Mouse (Mus musculus) liver, embryonic 16.5 days (tissue): ENCODE results near the gene Sppl2a. TPM values are rescaled to one million over a fixed set of nuclear protein-coding genes. Genes with fewer than 3 reads are reported as not detected.
"Not testable (repeated sequence)": the region's sequence is repeated elsewhere in the genome, so short reads cannot be mapped to it uniquely, and the experiment has no call there.

Experiments
- ATAC-seq: fragments of 200-750 bp; cut with Nextera tagmentation; 2 replicates; pipeline ENCODE4 v1.8.0; 2017; ENCODE audit warnings: low read depth, mild to moderate bottlenecking, moderate number of reproducible peaks, moderate library complexity
- H3K27ac ChIP-seq: fragments of 300-500 bp; sonication (generic); 2 replicates; pipeline ENCODE4 v1.5.1; 2014; ENCODE audit warnings: mild to moderate bottlenecking, low read length
- H3K27me3 ChIP-seq: fragments of 300-500 bp; sonication (generic); 2 replicates; pipeline ENCODE4 v1.6.1; 2014; ENCODE audit warnings: low read depth, low read length, mixed read lengths; ENCODE audit not compliant: control insufficient read depth, insufficient read depth
- H3K36me3 ChIP-seq: fragments of 300-500 bp; sonication (generic); 2 replicates; pipeline ENCODE4 v1.6.1; 2014; ENCODE audit warnings: mild to moderate bottlenecking; ENCODE audit not compliant: control insufficient read depth, insufficient read depth
- H3K4me1 ChIP-seq: fragments of 300-500 bp; sonication (generic); 2 replicates; pipeline ENCODE4 v1.6.1; 2014; ENCODE audit warnings: low read depth, low read length, mixed read lengths; ENCODE audit not compliant: control insufficient read depth
- H3K4me2 ChIP-seq: fragments of 300-500 bp; sonication (generic); 2 replicates; pipeline ENCODE4 v1.6.1; 2014; ENCODE audit warnings: low read depth, low read length, mixed read lengths
- H3K4me3 ChIP-seq: fragments of 300-500 bp; sonication (generic); 2 replicates; pipeline ENCODE4 v1.5.1; 2014; ENCODE audit warnings: low read depth, mild to moderate bottlenecking, low read length
- H3K9ac ChIP-seq: fragments of 300-500 bp; sonication (generic); 2 replicates; pipeline ENCODE4 v1.6.1; 2014; ENCODE audit warnings: low read depth, low read length
- H3K9me3 ChIP-seq: fragments of 300-500 bp; sonication (generic); replicated peaks from 2 replicates; pipeline ENCODE4 v1.6.1; 2016; ENCODE audit warnings: low read length; ENCODE audit not compliant: control insufficient read depth
- WGBS: fragments of 180-500 bp; shearing (Covaris S2); extraction: QIAGEN DNeasy Blood & Tissue Kit; methylation state at CpG from one replicate; pipeline ENCODE4 v1.1.7; 2014; ENCODE audit not compliant: insufficient replicate concordance; 5-methylcytosine and 5-hydroxymethylcytosine counted together
- polyA plus RNA-seq: library from polyadenylated mRNA; unstranded; fragments of >200 nt; fragmentation: Nextera tagmentation; extraction: Ambion mirVana; gene quantifications from 2 replicates; pipeline ENCODE4 v1.2.1, GENCODE M21; 2015

Gene Sppl2a
- polyA plus RNA-seq: 22.0 and 23.4 TPM in 2 replicates

DNA sequence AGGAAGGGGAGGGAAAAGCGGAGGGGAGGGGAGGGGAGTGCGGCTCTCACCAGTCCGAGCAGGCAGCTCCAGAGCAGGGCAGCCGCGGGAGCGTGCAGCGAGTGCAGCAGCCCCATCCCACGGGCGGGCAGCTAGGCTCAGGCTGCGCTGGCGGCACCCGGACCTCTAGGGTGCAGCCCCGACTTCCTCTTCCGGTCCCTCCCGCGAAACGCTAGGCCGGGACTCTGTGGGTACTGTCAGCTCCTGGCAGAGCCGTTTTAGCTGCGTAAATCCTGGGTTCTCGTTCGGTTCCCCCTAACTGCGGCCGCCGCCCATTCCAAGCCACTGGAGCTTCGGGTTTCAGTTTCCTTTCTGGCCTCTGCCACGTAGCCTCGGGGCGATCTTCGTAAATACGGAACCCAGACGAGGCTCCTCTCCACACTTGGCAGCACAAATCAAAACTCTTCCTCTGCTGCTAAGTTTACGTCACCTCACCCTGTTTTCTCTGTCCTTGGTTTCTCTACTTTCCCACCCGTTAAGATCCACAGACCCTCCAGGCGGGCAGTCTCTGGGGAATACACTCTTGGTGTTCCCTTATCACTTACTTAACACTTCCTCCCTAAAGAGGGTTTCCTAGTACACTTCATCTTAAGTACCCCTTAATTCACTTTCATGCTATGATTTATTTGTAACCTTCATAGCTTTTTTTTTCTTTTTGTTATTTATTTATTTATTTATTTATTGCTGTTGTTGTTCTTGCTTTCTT, at the start of gene Sppl2a:
TSS of gene Sppl2a (minus strand) at position 339 of the 745 bp plus-strand sequence.
- under 1% methylated on average over 34 of the region's 35 CpGs for WGBS
- Histone ChIP-seq H3K4me3 (peak within 1 kb of the TSS; percentile 81), H3K27ac (peak within 1 kb of the TSS; percentile 95), H3K4me2 (peak within 1 kb of the TSS; percentile 84), H3K4me1 (peaks cover 6% of the 10 kb centered on the region), H3K36me3 (no peaks in the 10 kb centered on the region), H3K9me3 (no peaks in the 10 kb centered on the region), H3K9ac (peak within 1 kb of the TSS; percentile 87), H3K27me3 (no peaks in the 10 kb centered on the region)
- ATAC-seq: peak; percentile 98

DNA sequence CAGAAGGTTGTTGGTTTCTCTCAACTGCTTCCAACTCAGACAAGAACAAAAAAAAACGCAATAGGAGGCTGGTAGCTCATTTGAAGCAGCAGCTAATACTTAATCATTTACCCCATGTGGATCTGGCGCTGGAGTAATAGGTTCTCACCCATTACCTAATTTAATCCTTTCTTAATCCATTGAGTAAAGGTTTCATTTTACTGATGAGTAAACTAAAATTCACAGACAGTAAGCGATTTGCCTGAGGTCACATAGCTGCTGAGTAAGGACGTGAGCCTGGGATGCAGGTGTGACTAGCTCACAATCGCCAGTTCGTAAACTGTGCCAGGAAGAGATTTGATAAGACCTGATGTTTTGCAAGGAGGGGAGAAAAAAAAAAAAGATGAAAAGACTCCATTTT, 44.4 kb upstream of the Sppl2a start:
- ATAC-seq: no peak
- no peaks in the 10 kb centered on the region for H3K27me3 ChIP-seq
- no peaks in the 10 kb centered on the region for H3K36me3 ChIP-seq
- no peak overlapping the region for H3K4me2 ChIP-seq
- 56% methylated on average over 6 of the region's 6 CpGs for WGBS
- H3K9ac ChIP-seq: no peak overlapping the region
- H3K4me1 ChIP-seq: no peaks in the 10 kb centered on the region
- H3K4me3 ChIP-seq: no peak overlapping the region
- no peak overlapping the region for H3K27ac ChIP-seq
- H3K9me3 ChIP-seq: no peaks in the 10 kb centered on the region

DNA sequence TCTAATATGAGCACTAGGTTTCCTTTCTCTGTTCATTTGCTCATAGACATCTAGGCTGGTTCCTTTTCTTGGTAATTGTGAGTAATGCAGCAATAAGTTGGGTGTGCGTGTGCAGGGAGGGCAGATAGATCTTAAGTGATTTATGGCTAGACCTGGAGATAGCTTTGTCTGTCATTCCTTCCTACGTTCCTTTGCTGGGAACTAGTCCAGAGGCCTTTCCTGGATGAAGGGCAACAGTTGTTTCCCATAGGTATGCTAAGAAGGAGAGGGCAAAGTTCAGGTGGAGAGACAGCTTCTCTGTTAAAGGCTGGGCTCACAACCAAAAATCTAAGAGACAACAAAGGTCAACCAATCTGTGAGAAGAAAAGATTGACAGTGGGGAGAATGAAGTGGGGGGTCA, 28.7 kb upstream of the Sppl2a start:
- no peak for ATAC-seq
- H3K9me3 ChIP-seq: no peaks in the 10 kb centered on the region
- no peak overlapping the region for H3K4me3 ChIP-seq
- H3K4me1 ChIP-seq: no peaks in the 10 kb centered on the region
- H3K27me3 ChIP-seq: no peaks in the 10 kb centered on the region
- no peak overlapping the region for H3K27ac ChIP-seq
- no peak overlapping the region for H3K4me2 ChIP-seq
- WGBS: 62% methylated on average over 2 of the region's 2 CpGs
- no peak overlapping the region for H3K9ac ChIP-seq
- H3K36me3 ChIP-seq: no peaks in the 10 kb centered on the region

- H3K4me1 ChIP-seq: no peaks in the 10 kb centered on the region
- H3K27ac ChIP-seq: no peak overlapping the region
- H3K9ac ChIP-seq: no peak overlapping the region
- H3K27me3 ChIP-seq: no peaks in the 10 kb centered on the region
- no peak for ATAC-seq
- H3K9me3 ChIP-seq: no peaks in the 10 kb centered on the region
- H3K36me3 ChIP-seq: no peaks in the 10 kb centered on the region
- no peak overlapping the region for H3K4me2 ChIP-seq
- H3K4me3 ChIP-seq: no peak overlapping the region
- 56% methylated on average over 7 of the region's 7 CpGs for WGBS
Measured at GRCm38 (mm10) chr2:126955671-126956070, 22.6 kb upstream of the Sppl2a start.

DNA sequence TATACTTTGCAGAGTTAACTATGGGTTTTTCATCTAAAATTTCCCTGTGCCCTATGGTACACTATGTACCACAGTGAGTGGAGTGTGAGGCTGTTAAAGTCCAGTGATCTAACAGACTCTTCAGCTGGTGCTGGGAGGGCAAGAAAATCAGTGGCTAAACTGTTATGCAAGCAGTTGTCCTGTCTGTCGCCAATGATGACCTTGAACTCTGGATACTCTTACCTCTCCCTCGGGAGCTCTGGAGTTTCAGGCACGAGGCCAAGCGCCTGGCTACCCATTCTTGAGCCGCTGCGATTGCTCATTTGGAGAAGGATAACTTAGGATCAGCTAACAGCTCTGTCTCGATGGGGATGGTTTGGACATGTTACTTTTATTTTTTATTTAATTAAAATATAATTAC, 18.1 kb upstream of the Sppl2a start:
- Histone ChIP-seq H3K36me3 (no peaks in the 10 kb centered on the region), H3K27ac (no peak overlapping the region), H3K4me3 (no peak overlapping the region), H3K4me2 (no peak overlapping the region), H3K9ac (no peak overlapping the region), H3K4me1 (no peaks in the 10 kb centered on the region; the same call in 1 of the 2 replicates), H3K9me3 (no peaks in the 10 kb centered on the region), H3K27me3 (no peaks in the 10 kb centered on the region)
- 66% methylated on average over 7 of the region's 7 CpGs for WGBS
- peak; percentile 62 for ATAC-seq

DNA sequence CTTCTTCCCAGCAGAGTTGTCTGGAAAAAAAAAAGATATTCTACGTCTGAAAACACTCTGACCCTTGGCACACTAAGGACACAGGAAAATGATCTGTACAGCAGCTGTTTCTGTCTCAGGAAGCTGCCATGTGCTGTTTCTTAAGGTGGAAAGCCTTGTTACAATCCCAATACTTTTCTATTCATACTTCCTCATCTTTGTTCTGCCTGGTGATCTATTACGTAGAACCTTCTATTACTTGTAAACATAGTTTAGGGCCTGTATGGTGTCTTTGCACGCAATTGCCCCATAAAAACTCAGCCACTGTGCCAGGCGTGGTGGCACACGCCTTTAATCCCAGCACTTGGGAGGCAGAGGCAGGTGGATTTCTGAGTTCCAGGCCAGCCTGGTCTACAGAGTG, 17.4 kb upstream of the Sppl2a start:
- WGBS: 59% methylated on average over 5 of the region's 5 CpGs
- Histone ChIP-seq H3K4me2 (no peak overlapping the region), H3K27ac (no peak overlapping the region), H3K36me3 (no peaks in the 10 kb centered on the region), H3K4me1 (no peaks in the 10 kb centered on the region; the same call in 1 of the 2 replicates), H3K27me3 (no peaks in the 10 kb centered on the region), H3K9ac (no peak overlapping the region), H3K9me3 (no peaks in the 10 kb centered on the region), H3K4me3 (no peak overlapping the region)
- ATAC-seq: no peak

DNA sequence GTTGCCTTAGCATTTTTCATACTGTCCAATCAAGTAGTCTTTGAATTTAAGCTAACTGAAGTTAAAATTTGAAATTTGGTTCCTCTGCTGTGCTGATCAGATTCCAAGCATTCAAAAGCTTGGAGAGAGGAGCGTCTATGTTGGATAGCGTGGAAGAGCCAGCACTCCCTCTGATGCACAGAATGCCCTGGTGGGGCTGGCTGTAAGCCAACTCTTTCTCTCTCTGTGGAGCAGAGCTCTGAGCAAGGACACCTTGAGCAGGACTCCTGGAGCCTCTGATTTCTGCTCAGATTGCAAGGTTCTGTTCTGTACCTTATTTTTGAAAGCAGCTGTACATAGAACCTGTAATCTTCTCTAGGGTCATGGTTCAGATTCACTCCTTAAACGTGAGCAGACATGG, 16.8 kb upstream of the Sppl2a start:
- ATAC-seq: no peak
- no peaks in the 10 kb centered on the region; the same call in 1 of the 2 replicates for H3K4me1 ChIP-seq
- H3K4me3 ChIP-seq: no peak overlapping the region
- no peak overlapping the region for H3K27ac ChIP-seq
- H3K9ac ChIP-seq: no peak overlapping the region
- no peaks in the 10 kb centered on the region for H3K27me3 ChIP-seq
- H3K36me3 ChIP-seq: no peaks in the 10 kb centered on the region
- H3K9me3 ChIP-seq: no peaks in the 10 kb centered on the region
- no peak overlapping the region for H3K4me2 ChIP-seq
- 59% methylated on average over 3 of the region's 3 CpGs for WGBS

GRCm38 (mm10) chr2:126949297-126949696, 16.3 kb upstream of the Sppl2a start:
- H3K9me3 ChIP-seq, H3K4me3 ChIP-seq, ATAC-seq, H3K27me3 ChIP-seq, H3K9ac ChIP-seq, H3K36me3 ChIP-seq, H3K4me1 ChIP-seq, H3K27ac ChIP-seq, H3K4me2 ChIP-seq: not testable (repeated sequence)
- 62% methylated on average over 6 of the region's 6 CpGs for WGBS

DNA sequence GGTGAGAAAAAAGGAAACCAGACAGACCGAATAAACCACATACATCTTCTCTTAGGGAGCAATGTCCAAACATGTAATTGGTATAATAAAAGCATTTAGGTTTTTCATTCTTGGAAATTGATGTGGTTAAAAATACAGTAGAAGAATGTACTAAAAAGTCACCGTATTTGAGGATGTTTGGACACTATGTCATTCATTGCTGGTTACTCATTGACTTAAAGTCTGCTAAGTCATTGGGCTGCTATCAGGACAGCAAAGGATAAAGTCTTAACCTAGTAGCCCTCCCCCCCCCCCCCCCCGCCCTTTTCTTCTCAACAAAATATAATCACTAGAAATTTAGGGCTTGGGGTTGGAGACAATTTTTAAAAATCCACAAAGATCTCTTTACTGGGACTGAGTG, 15.2 kb upstream of the Sppl2a start:
- ATAC-seq: peak; percentile 41; the same call in 1 of the 2 replicates
- no peaks in the 10 kb centered on the region for H3K9me3 ChIP-seq
- H3K4me1 ChIP-seq: no peaks in the 10 kb centered on the region; the same call in 1 of the 2 replicates
- no peak overlapping the region for H3K4me3 ChIP-seq
- WGBS: 54% methylated on average over 3 of the region's 3 CpGs
- H3K27me3 ChIP-seq: no peaks in the 10 kb centered on the region
- no peak overlapping the region for H3K27ac ChIP-seq
- no peak overlapping the region for H3K4me2 ChIP-seq
- no peak overlapping the region for H3K9ac ChIP-seq
- no peaks in the 10 kb centered on the region for H3K36me3 ChIP-seq
